In genomic region chr19:10198286-10198685, GRCm38 (mm10) we compare ENCODE assay signal across 16 mouse cellular contexts. TPM values are rescaled to one million over a fixed set of nuclear protein-coding genes. Genes with fewer than 3 reads are reported as not detected.
DNase-seq lines count a peak whose midpoint lies in the region; ATAC-seq and TF ChIP-seq lines count a peak whose summit lies in the region.
"Had no signal": no experiment of that assay in that cellular context is flagged by ENCODE, and none has a peak within 500 bp of the region (broad histone marks: within the 10 kb centered on the region; RNA-seq: fewer than 3 reads in every experiment).

No protein-coding gene starts in this region.

- in situ Hi-C loops in CH12.LX (cut with MboI; ENCODE audit: low pct_ligation_motif_present, low pct_unique_long_range_greater_than_20kb, low sequenced_read_pairs), result no loop called here

- H3K27me3 ChIP-seq in intestine, embryonic 16.5 days (replicated peaks; ENCODE audit: control insufficient read depth, insufficient read depth, low read length), result no peaks in the 10 kb centered on the region
- H3K27me3 ChIP-seq in intestine, embryonic 15.5 days (replicated peaks), result no peaks in the 10 kb centered on the region
- H3K27me3 ChIP-seq in midbrain, embryonic 12.5 days, result no peaks in the 10 kb centered on the region
- no peaks in the 10 kb centered on the region for H3K27me3 ChIP-seq in midbrain, postnatal 0 days (ENCODE audit: insufficient read depth, low read length)
- no peaks in the 10 kb centered on the region for H3K27me3 ChIP-seq in CH12.LX (replicated peaks)
- H3K27me3 ChIP-seq: heart, embryonic 15.5 days; hindbrain, embryonic 15.5 days; Patski had no signal

- TF ChIP-seq RAD21 in CH12.LX (IDR thresholded peaks at IDR 0.05; ENCODE audit: low read depth, low read length), result no peak

- 74% methylated on average over 2 of the region's 2 CpGs for WGBS in intestine, embryonic 16.5 days
- 64% methylated on average over 2 of the region's 2 CpGs for WGBS in intestine, embryonic 15.5 days
- WGBS in midbrain, embryonic 12.5 days, result 93% methylated on average over 2 of the region's 2 CpGs
- 88% methylated on average over 2 of the region's 2 CpGs for WGBS in midbrain, postnatal 0 days

- no peak overlapping the region for H3K4me3 ChIP-seq in intestine, embryonic 16.5 days (ENCODE audit: low read length)
- H3K4me3 ChIP-seq in intestine, embryonic 15.5 days (replicated peaks), result no peak overlapping the region
- no peak overlapping the region for H3K4me3 ChIP-seq in midbrain, embryonic 12.5 days
- no peak overlapping the region for H3K4me3 ChIP-seq in midbrain, postnatal 0 days (ENCODE audit: low read depth, low read length)
- H3K4me3 ChIP-seq in CH12.LX (replicated peaks in 1 of 3; ENCODE audit: low read depth in 2 of 3, low read length in 2 of 3, poor library complexity in 1 of 3), result no peak overlapping the region
- H3K4me3 ChIP-seq: embryonic facial prominence, embryonic 10.5 days; heart, adult 2 months; heart, embryonic 15.5 days; hindbrain, embryonic 15.5 days had no signal

- TF ChIP-seq POLR2A in CH12.LX (IDR thresholded peaks at IDR 0.05; ENCODE audit: low read depth, low read length), result no peak

- no peak for DNase-seq in midbrain, postnatal 0 days (ENCODE audit: low spot score)
- DNase-seq in CH12.LX (ENCODE audit: extremely low read depth), result no peak
- peak; percentile 63 for DNase-seq in ZHBTc4 (ENCODE audit: low read depth, low spot score)
- no peak for DNase-seq in cerebellum, adult 18-20 months

- H3K4me1 ChIP-seq in intestine, embryonic 16.5 days (ENCODE audit: control insufficient read depth, insufficient read depth, low read length), result peaks cover 9% of the 10 kb centered on the region
- peaks cover 10% of the 10 kb centered on the region; the same call in 1 of the 2 replicates for H3K4me1 ChIP-seq in intestine, embryonic 15.5 days (replicated peaks)
- peaks cover 8% of the 10 kb centered on the region for H3K4me1 ChIP-seq in midbrain, embryonic 12.5 days
- peaks cover 3% of the 10 kb centered on the region; the same call in 1 of the 2 replicates for H3K4me1 ChIP-seq in midbrain, postnatal 0 days (ENCODE audit: insufficient read depth, low read length)
- peaks cover 0 to 14% of the 10 kb centered on the region in 2 experiments; a peak in 2 of 4 replicates for H3K4me1 ChIP-seq in CH12.LX (ENCODE audit: control insufficient read depth in 1 of 2, insufficient read depth in 2 of 2)

- H3K9ac ChIP-seq in intestine, embryonic 16.5 days (ENCODE audit: low read depth, low read length), result no peak overlapping the region
- H3K9ac ChIP-seq in intestine, embryonic 15.5 days, result no peak overlapping the region
- H3K9ac ChIP-seq in midbrain, embryonic 12.5 days (replicated peaks), result no peak overlapping the region
- no peak overlapping the region for H3K9ac ChIP-seq in midbrain, postnatal 0 days (replicated peaks; ENCODE audit: low read length, poor library complexity, severe bottlenecking)
- no peak overlapping the region for H3K9ac ChIP-seq in CH12.LX (ENCODE audit: insufficient read depth, low read depth)
- H3K9ac ChIP-seq: forebrain, postnatal 0 days; heart, embryonic 15.5 days; hindbrain, embryonic 15.5 days had no signal

- H3K27ac ChIP-seq in intestine, embryonic 16.5 days (ENCODE audit: low read length), result peak overlapping the region; percentile 25; the same call in 1 of the 2 replicates
- H3K27ac ChIP-seq in intestine, embryonic 15.5 days, result no peak overlapping the region
- peak overlapping the region; percentile 40; the same call in 1 of the 2 replicates for H3K27ac ChIP-seq in midbrain, embryonic 12.5 days (replicated peaks)
- H3K27ac ChIP-seq in midbrain, postnatal 0 days (ENCODE audit: low read depth, low read length), result no peak overlapping the region
- no peak overlapping the region for H3K27ac ChIP-seq in CH12.LX (ENCODE audit: insufficient read depth, low read depth)
- H3K27ac ChIP-seq: embryonic facial prominence, embryonic 10.5 days; heart, adult 2 months; heart, embryonic 15.5 days; hindbrain, embryonic 15.5 days had no signal

- no peak overlapping the region for H3K4me2 ChIP-seq in intestine, embryonic 16.5 days (ENCODE audit: low read depth, low read length)
- no peak overlapping the region for H3K4me2 ChIP-seq in intestine, embryonic 15.5 days (replicated peaks)
- no peak overlapping the region for H3K4me2 ChIP-seq in midbrain, embryonic 12.5 days (replicated peaks)
- H3K4me2 ChIP-seq in midbrain, postnatal 0 days (ENCODE audit: low read depth, low read length, poor library complexity, severe bottlenecking), result no peak overlapping the region
- H3K4me2 ChIP-seq in CH12.LX (ENCODE audit: insufficient read depth, low read depth, poor library complexity, severe bottlenecking), result no peak overlapping the region
- H3K4me2 ChIP-seq: heart, embryonic 11.5 days; heart, embryonic 15.5 days; hindbrain, embryonic 15.5 days had no signal

- dilution Hi-C loops in CH12.LX (cut with MboI; ENCODE audit: extremely low pct_ligation_motif_present, extremely low pct_unique_long_range_greater_than_20kb, low sequenced_read_pairs), result no loop called here

- no peaks in the 10 kb centered on the region for H3K9me3 ChIP-seq in intestine, embryonic 16.5 days (ENCODE audit: control insufficient read depth, low read length)
- no peaks in the 10 kb centered on the region for H3K9me3 ChIP-seq in intestine, embryonic 15.5 days
- no peaks in the 10 kb centered on the region for H3K9me3 ChIP-seq in midbrain, embryonic 12.5 days
- no peaks in the 10 kb centered on the region for H3K9me3 ChIP-seq in midbrain, postnatal 0 days (ENCODE audit: low read length)
- H3K9me3 ChIP-seq in CH12.LX (replicated peaks; ENCODE audit: low read length), result no peaks in the 10 kb centered on the region
- H3K9me3 ChIP-seq: embryonic facial prominence, embryonic 10.5 days; heart, embryonic 15.5 days; hindbrain, embryonic 15.5 days had no signal

- H3K36me3 ChIP-seq in intestine, embryonic 16.5 days (ENCODE audit: control insufficient read depth, insufficient read depth, low read length), result peaks cover 20% of the 10 kb centered on the region
- H3K36me3 ChIP-seq in intestine, embryonic 15.5 days, result peaks cover 33% of the 10 kb centered on the region
- peaks cover 57% of the 10 kb centered on the region for H3K36me3 ChIP-seq in midbrain, embryonic 12.5 days
- peaks cover 52% of the 10 kb centered on the region for H3K36me3 ChIP-seq in midbrain, postnatal 0 days (ENCODE audit: insufficient read depth, low read length)
- H3K36me3 ChIP-seq in CH12.LX (replicated peaks in 1 of 2; ENCODE audit: control insufficient read depth in 1 of 2, insufficient read depth in 1 of 2, low read length in 1 of 2), result peaks cover 53 to 84% of the 10 kb centered on the region in 2 experiments

- peaks cover 26% of the 10 kb centered on the region for H3K79me2 ChIP-seq in CH12.LX (replicated peaks; ENCODE audit: control insufficient read depth, extremely low read depth, insufficient read depth, poor library complexity, severe bottlenecking)

- TF ChIP-seq CTCF in midbrain, postnatal 0 days (IDR thresholded peaks at IDR 0.05), result no peak
- no peak for TF ChIP-seq CTCF in CH12.LX (conservative IDR thresholded peaks at IDR 0.05 in 1 of 2, IDR thresholded peaks at IDR 0.05 in 1 of 2; ENCODE audit: low read depth in 2 of 2, low read length in 2 of 2)

- ATAC-seq in intestine, embryonic 16.5 days, result no peak; the same call in 1 of the 2 replicates
- no peak for ATAC-seq in intestine, embryonic 15.5 days
- no peak for ATAC-seq in midbrain, embryonic 12.5 days (ENCODE audit: low FRiP score, low read depth)
- ATAC-seq in midbrain, postnatal 0 days (ENCODE audit: low FRiP score), result no peak
- ATAC-seq: Patski had no signal

- TF ChIP-seq EP300 in CH12.LX (IDR thresholded peaks at IDR 0.05; ENCODE audit: low read length), result no peak

RNA-seq across cellular contexts. Expression of gene Tmem258, which starts 5.5 kb away (rescaled TPM):
- polyA plus RNA-seq in intestine, embryonic 16.5 days (2015; fragmentation: Nextera tagmentation; extraction: Ambion mirVana), result 466 and 467 TPM in 2 replicates
- polyA plus RNA-seq in intestine, embryonic 15.5 days (2015; fragmentation: Nextera tagmentation; extraction: Ambion mirVana), result 470 and 520 TPM in 2 replicates
- 298 and 313 TPM in 2 replicates for polyA plus RNA-seq in midbrain, embryonic 12.5 days (2016; fragmentation: Nextera tagmentation; extraction: Ambion mirVana)
- 61.4 and 84.7 TPM in 2 replicates for total RNA-seq in midbrain, postnatal 0 days (2014; rRNA removed)
- polyA plus RNA-seq in midbrain, postnatal 0 days (2015; fragmentation: Nextera tagmentation; extraction: Ambion mirVana), result 279 and 299 TPM in 2 replicates
- 344 and 357 TPM in 2 replicates for total RNA-seq in CH12.LX (2012; rRNA removed)
- total RNA-seq in CH12.LX (2014; rRNA removed), result 148 and 164 TPM in 2 replicates
- polyA plus RNA-seq in CH12.LX (2012; ENCODE audit: insufficient read length, low read depth), result 179 and 253 TPM in 2 replicates

RNA-seq across cellular contexts. Expression of gene Fen1, which starts 5.7 kb away (rescaled TPM):
- polyA plus RNA-seq in intestine, embryonic 16.5 days (2015; fragmentation: Nextera tagmentation; extraction: Ambion mirVana), result 77.9 and 87.8 TPM in 2 replicates
- polyA plus RNA-seq in intestine, embryonic 15.5 days (2015; fragmentation: Nextera tagmentation; extraction: Ambion mirVana), result 92.2 and 97.4 TPM in 2 replicates
- 95.9 and 98.9 TPM in 2 replicates for polyA plus RNA-seq in midbrain, embryonic 12.5 days (2016; fragmentation: Nextera tagmentation; extraction: Ambion mirVana)
- 19.8 and 20.9 TPM in 2 replicates for total RNA-seq in midbrain, postnatal 0 days (2014; rRNA removed)
- polyA plus RNA-seq in midbrain, postnatal 0 days (2015; fragmentation: Nextera tagmentation; extraction: Ambion mirVana), result 20.5 and 21.8 TPM in 2 replicates
- total RNA-seq in CH12.LX (2012; rRNA removed), result 125 and 172 TPM in 2 replicates
- 156 and 167 TPM in 2 replicates for total RNA-seq in CH12.LX (2014; rRNA removed)
- 111 and 119 TPM in 2 replicates for polyA plus RNA-seq in CH12.LX (2012; ENCODE audit: insufficient read length, low read depth)

RNA-seq across cellular contexts. Expression of gene Fads1, which starts 15.6 kb away (rescaled TPM):
- 146 and 154 TPM in 2 replicates for polyA plus RNA-seq in intestine, embryonic 16.5 days (2015; fragmentation: Nextera tagmentation; extraction: Ambion mirVana)
- 145 and 146 TPM in 2 replicates for polyA plus RNA-seq in intestine, embryonic 15.5 days (2015; fragmentation: Nextera tagmentation; extraction: Ambion mirVana)
- polyA plus RNA-seq in midbrain, embryonic 12.5 days (2016; fragmentation: Nextera tagmentation; extraction: Ambion mirVana), result 192 and 201 TPM in 2 replicates
- total RNA-seq in midbrain, postnatal 0 days (2014; rRNA removed), result 180 and 184 TPM in 2 replicates
- 150 and 153 TPM in 2 replicates for polyA plus RNA-seq in midbrain, postnatal 0 days (2015; fragmentation: Nextera tagmentation; extraction: Ambion mirVana)
- 34.8 and 37.2 TPM in 2 replicates for total RNA-seq in CH12.LX (2012; rRNA removed)
- total RNA-seq in CH12.LX (2014; rRNA removed), result 30.5 and 30.6 TPM in 2 replicates
- 37.6 and 44.7 TPM in 2 replicates for polyA plus RNA-seq in CH12.LX (2012; ENCODE audit: insufficient read length, low read depth)

RNA-seq across cellular contexts. Expression of gene Myrf, which starts 42.3 kb away (rescaled TPM):
- polyA plus RNA-seq in intestine, embryonic 16.5 days (2015; fragmentation: Nextera tagmentation; extraction: Ambion mirVana), result 9.9 and 10.1 TPM in 2 replicates
- polyA plus RNA-seq in intestine, embryonic 15.5 days (2015; fragmentation: Nextera tagmentation; extraction: Ambion mirVana), result 12.0 and 14.4 TPM in 2 replicates
- polyA plus RNA-seq in midbrain, embryonic 12.5 days (2016; fragmentation: Nextera tagmentation; extraction: Ambion mirVana), result 1.1 and 1.5 TPM in 2 replicates
- 1.7 and 2.2 TPM in 2 replicates for total RNA-seq in midbrain, postnatal 0 days (2014; rRNA removed)
- 0.91 and 0.94 TPM in 2 replicates for polyA plus RNA-seq in midbrain, postnatal 0 days (2015; fragmentation: Nextera tagmentation; extraction: Ambion mirVana)
- total RNA-seq in CH12.LX (2012; rRNA removed), result 0.04 and 0.13 TPM in 2 replicates
- total RNA-seq in CH12.LX (2014; rRNA removed), result not detected in 2 replicates
- 0.10 and 0.11 TPM in 2 replicates for polyA plus RNA-seq in CH12.LX (2012; ENCODE audit: insufficient read length, low read depth)
- total RNA-seq: gastrocnemius, adult 18-20 months; hematopoietic stem cell, adult 5-6 weeks had no signal

Comparison
In these comparisons a context has a peak if more than half of its experiments do, and no peak if none do; other contexts are left out.
1. H3K27ac ChIP-seq: peak in intestine, embryonic 16.5 days (single experiment) and midbrain, embryonic 12.5 days (single experiment); none in intestine, embryonic 15.5 days (single experiment), midbrain, postnatal 0 days (single experiment) and CH12.LX (single experiment).